Mouse (Mus musculus): ENCODE measurements around the gene Apela.

DNA sequence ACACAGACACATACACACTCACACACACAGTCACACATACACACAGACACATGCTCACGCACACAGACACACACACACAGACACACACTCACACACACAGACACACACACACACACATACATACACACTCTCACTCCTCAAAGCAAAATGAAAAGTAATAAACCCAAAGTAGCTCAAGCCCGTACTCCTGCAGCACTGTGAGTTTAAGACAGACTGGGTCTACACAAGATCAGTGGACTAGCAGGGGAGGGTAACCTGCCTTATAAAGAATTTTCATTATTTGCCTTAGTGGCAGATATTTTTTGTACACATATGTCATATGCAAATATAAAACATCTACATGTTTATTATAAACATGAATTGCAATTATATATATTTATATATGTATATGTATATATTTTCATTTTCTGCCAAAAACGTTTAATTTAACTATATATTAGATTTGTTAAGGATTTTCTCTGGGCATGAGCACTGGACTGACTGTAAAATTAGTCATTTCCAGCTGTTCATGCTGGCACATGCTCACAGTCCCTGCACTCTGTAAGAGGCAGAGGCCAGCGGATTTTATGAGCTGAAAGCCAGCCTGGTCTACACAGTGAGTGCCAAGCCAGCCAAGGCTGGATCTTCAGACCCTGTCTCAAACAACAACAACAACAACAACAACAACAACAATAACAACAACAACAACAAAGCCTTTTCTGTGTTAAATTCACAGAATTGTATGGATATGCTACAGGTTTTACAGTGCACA is 6.2 kb downstream of the Apela start:
- TF ChIP-seq CTCF (conservative IDR thresholded peaks at IDR 0.05; ENCODE audit: insufficient read depth, insufficient read length, low read depth, low read length) (no peak), POLR2A (IDR thresholded peaks at IDR 0.05; ENCODE audit: low read depth, low read length) (no peak)

Data from kidney, adult 2 months (tissue).